Mouse (Mus musculus) large intestine, adult 2 months (tissue): ENCODE results near the gene Fntb. TPM values are rescaled to one million over a fixed set of nuclear protein-coding genes. Genes with fewer than 3 reads are reported as not detected.

ENCODE experiments used
- DNase-seq: peaks from one replicate; pipeline ENCODE4 v3.0.0-alpha.2; 2012; ENCODE audit warnings: low read depth, low spot score
- WGBS: fragments of 180-500 bp; shearing (Covaris S2); methylation state at CpG from one replicate; pipeline ENCODE4 v1.1.7; 2018; 5-methylcytosine and 5-hydroxymethylcytosine counted together
- polyA plus RNA-seq: library from polyadenylated mRNA; depleted of rRNA; stranded (reverse); fragments of >200 nt; gene quantifications from 2 replicates; pipeline ENCODE4 v1.2.3, GENCODE M21; 2012

Fntb gene
- polyA plus RNA-seq, 1 experiment, result 31.8 TPM

DNA sequence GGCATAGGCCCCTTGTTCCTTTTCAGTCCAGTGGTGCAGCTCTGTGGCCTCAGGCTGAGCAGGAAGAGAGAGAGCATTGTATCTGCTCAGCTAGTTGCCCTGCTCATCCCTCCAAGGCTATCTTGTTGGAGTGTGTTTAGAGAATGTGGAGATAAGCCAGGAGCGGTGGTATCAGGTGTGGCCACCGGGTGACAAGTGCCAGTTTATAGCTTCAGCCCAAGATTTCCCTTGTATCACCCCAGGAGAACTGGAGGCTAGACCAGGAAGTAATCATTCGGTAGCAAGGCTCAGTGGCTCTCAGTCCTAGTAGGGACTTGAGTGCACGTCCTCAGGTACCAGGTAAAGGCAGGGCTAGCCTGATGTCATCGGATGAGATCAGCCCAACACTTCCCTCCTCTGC is 143.8 kb downstream of the Fntb start:
- DNase-seq, result no peak
- 40% methylated on average over 5 of the region's 5 CpGs for WGBS

DNA sequence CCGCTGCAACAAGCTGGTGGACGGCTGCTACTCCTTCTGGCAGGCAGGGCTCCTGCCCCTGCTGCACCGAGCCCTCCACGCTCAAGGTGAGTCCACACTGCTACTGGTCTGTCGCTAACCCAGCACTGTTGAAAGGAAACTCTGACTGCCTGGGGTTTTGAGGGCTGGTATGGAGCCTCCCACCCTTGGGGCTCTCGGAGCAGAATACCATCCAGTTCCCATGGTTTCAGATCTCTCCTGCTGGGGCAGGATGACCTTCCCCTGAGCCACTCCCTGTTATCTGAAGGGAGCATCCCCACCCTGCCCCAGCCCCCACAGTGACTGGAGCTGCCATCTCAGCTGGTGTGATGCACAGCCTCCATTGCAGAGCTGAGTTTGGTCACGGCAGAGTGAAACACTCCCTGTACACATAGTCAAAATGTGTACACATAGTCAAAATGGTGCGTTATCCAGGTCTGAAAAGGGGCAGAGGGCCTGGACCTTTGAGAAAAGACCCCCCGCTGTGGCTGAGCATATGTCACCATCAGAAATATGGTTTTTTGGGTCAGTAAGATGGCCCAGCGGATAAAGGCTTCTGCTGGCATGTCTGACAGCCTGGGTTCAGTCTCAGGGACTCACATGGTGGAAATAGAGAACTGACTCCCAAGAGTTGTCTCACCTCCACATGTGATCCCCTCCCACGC is 145.0 kb downstream of the Fntb start:
- 93% methylated on average over 11 of the region's 11 CpGs for WGBS
- no peak for DNase-seq

DNA sequence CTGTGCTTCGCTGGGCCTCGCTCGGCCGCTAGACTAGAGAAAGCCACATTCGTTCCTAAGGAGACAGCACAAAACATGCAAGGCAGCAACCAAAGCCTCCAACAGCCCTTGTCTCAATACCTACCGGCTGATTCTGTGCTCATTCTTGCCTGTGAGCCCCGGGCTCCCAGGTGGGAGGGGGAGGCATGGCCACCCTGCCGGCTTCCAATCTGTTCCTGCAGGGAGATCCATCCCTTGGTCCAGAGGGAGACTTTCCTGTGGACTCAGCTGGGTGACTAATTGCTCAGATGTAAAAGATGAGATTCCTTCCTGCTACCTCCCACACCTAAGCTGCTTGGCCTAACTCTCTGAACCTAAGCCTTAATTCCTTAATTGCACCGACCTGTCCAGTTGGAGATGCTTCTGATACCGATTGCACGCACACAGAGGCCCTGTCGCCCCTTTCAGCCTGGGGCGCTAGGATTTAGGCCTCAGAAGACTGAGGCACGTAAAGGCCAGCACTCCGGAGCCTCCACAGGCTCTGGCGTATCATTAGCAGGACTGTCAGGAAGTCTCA is 145.9 kb downstream of the Fntb start:
- WGBS, result 90% methylated on average over 16 of the region's 16 CpGs
- no peak for DNase-seq

DNA sequence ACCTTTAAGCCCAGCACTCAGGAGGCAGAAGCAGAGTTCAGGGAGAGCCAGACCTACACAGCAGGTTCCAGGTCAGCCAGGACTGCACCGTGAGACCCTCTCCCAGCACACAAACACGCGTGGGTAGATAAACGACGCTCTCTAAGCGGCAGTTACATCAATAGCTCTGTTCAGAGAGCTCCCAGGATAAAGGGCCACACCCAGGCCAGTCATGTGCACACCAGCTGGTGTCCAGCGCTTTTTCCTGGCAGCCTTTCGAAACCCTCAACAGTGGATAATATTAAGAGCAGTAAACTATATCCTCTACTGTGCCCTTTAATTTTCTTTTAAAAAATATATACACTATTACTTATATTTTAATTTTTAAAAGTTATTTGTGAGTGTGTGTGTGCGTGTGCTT is 146.8 kb downstream of the Fntb start:
- no peak for DNase-seq
- 47% methylated on average over 9 of the region's 9 CpGs for WGBS

DNA sequence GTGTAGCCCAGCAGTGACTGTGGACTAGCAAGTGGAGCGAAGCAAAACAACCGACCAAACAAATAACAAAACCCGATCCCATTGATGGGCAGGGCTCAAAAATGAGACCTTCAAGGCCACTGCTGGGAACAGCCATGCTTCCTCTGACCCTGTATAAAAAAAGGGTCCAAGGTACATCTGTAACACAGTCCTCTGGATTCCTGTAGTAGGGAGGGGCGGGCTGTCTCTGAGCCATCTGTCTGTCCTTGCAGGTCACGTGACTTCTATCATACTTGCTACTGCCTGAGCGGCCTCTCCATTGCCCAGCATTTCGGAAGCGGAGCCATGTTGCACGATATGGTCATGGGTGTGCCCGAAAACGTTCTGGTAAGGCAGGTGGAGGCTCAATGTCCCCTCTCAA is 150.8 kb downstream of the Fntb start:
- no peak for DNase-seq
- 60% methylated on average over 11 of the region's 11 CpGs for WGBS

DNA sequence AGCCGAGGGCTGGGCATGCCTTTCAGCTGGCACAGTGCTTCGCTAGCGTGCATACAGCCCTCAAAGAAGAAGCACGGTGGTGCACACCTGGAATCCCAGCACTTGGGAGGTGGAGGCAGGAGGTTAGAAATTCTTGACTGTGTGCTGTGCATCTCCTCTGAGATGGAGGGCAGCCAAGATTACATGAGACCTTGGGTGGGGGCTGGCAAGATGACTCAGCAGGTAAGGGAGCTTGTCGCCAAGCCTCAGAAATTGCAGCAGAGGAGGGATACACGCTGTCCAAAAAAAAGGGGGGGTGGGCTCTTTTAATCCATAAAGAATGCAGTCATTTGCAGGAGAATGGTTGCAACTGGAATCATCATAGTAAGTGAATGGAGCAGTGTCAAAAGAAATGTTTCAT is 152.7 kb downstream of the Fntb start:
- WGBS, result 83% methylated on average over 6 of the region's 6 CpGs
- DNase-seq, result no peak

DNA sequence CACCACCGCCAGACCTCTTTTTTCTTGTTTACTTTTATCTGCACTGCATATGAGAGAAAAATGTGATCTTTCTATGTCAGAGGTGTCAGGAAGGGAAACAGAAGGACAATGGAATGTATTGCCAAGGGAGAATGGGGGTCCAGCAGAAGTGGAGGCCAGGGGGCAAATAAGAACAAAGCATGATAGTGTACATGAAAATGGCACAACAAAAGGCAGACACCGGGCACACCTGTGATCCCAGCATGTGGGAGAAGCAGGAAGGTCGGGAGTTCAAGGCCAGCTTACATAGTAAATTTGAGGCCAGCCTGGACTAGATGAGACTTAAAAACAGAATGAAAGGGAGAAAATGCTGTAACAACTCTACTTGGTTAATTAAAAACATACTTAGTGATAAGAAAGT is 153.5 kb downstream of the Fntb start:
- DNase-seq, result no peak
- WGBS, result 59% methylated on average over 3 of the region's 3 CpGs

DNA sequence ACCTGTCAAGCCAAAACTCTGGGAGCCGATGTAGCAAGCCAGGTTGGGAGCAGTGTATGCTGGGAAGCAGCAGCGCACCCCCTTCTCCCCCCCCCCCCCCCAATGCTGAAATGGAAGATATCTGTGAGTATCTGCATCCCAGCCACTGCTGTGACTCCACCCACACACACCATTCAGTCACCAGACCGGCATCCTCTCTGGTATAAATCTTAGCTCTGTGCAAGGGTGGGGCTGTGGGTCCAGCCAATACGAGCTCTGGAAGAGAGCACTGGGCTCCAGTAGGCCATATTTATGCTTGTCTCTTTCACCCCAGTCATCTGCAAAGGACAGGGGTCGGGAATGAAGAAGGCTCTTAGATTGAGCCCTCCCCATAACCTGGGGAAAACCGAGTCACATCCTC is 155.0 kb downstream of the Fntb start:
- WGBS, result 73% methylated on average over 6 of the region's 6 CpGs
- DNase-seq, result no peak

DNA sequence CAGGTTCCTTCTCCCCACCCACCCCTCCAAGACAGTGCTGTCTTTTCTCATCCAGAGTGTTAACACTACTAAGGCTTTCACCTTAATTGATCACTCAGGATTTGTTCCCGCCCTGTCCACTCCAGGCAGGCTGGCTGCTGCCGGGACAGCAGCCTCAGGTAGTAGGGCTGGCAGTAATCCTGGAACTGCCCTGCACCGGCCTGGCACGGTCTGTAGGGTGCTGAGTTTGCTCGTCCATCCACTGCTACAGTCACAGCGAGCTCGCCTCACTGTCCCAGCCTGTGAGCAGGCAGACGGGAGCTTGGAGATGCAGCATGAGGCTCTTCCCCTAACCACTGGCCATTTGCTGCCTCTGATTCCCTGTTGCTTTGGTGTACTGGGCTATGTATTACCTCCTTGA is 155.6 kb downstream of the Fntb start:
- DNase-seq, result no peak
- WGBS, result 92% methylated on average over 8 of the region's 8 CpGs

DNA sequence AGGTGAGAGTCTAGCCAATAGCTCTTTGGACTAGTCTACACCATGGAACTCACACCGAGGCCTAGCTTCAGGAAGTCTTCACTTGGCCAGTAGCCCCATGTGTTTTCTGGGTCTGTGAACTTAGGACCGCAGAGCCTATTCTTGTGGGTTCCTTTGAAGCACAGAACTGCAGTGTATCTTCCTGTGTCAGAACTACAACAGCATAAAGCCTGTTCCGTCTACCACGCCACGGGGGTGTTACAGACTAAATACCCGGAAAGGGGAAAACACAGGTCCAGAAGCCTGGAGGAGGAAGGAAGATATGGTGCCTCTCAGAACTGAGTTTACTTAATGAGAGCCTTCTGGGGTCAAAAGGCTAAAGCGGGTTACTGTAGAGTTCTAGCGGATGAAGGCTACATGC is 157.7 kb downstream of the Fntb start:
- DNase-seq, result no peak
- 77% methylated on average over 8 of the region's 8 CpGs for WGBS

DNA sequence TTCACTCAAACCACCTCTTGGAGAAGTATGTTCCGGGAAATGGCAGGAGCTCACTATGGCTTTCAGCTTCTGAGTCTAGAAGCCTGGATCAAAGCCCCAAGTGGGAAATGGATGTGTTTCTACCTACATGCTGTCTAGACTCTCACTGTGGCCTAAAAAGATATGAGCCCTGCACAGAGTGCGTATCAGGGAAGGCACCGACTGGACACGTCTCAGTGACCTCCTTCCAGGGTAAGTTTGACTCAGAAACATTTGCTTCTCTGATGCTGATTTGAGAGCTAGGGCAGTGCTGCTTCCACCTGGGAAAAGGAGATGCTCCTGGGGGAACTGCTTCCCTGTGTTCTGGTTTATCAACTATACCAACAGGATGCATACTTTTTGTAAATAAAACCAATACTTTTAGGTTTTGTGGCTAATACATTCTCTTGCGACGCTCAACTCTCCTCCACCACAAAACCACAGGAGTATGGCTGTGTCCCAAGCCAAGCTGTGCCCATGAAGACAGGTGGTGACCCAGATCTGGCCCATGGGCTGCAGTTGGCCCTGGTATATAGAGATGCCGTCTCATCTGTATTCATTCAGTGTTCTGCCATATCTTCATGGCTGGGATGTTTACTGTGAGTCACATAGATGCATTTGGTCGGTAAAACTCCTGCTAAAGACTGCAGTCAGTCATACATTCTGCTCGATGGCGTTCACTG is 159.7 kb downstream of the Fntb start:
- WGBS, result 87% methylated on average over 10 of the region's 10 CpGs

DNA sequence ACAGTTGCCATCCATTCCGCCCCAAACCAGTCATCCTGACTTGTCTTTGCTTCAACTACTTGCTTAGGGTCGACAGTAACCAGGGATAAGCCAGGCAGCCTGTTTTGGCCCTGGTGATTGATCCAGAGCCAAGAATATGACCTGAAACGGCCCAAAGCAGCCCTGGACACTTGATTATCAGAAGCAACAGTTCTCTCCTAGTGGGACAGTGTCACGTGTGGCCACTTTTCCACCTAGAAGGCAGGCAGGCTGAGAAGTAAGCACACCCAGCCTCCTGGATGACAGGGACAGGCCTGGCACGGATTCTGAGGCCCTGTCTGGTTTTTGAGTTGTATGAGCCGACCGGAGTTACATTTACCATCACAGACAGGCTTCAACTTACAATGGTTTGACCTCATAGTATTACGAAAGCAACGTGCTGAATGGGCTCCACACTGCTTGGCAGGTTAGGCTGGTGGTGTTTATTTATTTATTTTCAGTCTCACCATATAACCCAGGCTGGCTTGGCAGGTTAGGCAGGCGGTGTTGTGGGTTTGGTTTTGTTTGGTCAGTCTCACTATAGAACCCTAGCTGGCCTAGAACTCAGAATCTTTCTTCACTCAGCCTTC is 161.1 kb downstream of the Fntb start:
- no peak for DNase-seq
- 57% methylated on average over 10 of the region's 10 CpGs for WGBS

More for the DNA sequence above, 159.7 kb downstream of the Fntb start:
- no peak for DNase-seq

DNA sequence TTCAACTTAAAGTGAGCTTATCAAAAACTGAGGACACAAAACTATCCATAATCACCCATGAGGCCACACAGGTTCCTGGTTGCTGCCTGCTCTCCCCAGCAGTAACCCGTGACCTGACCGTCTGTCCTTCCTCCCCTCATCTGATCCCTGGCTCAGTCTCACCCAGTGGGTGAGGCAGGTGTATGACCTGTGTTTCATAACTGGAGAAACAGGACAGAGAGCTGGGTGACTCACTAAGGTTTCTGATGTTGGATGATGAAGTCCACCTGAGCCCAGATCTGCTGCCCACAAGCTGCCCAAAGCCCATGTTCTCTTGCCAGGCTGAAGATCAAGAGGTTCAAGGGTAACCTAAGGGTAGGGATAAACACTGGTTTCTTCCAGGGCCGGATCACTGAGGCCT is 161.6 kb downstream of the Fntb start:
- 50% methylated on average over 3 of the region's 3 CpGs for WGBS
- DNase-seq, result peak; percentile 42

DNA sequence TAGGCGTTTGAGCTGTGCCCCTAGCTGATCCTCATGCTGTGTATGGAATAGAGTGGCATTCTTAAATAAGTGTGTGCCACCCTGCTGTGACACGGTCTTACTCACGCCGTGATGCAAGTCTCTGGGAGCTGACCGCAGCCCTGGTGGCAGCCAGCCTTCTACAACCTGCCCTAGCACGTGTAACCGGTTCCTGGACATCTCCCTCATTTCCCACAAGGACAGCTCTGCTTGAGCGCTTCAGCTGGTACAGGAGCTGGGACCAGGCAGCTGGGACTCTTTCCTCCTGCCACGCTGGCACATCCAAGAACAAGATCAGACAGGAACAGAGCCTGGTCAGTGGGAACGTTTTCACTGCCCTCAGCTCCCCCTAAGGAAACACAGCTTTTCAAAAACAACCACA is 162.2 kb downstream of the Fntb start:
- 71% methylated on average over 10 of the region's 10 CpGs for whole genome bisulfite sequencing
- DNase-seq, result no peak

DNA sequence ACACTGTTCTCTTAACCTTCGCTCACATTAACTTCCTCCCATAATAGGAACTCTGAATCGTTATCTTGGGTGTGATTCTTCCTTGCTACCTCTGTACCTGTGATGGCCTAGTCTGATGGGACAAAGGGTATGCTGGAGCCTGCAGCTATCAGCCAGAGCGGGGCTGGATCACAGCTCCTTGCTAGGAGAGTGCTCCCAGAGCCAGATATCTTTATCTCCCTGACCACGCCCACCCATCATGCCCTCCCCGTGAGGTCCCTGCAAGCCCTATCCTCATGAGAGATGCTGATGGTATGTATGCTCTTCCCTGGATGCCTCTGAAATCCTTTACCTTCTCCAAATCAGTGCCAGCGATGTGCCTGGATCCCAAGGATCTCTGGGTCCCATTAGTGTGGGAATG is 164.8 kb downstream of the Fntb start:
- DNase-seq, result no peak
- WGBS, result 65% methylated on average over 6 of the region's 6 CpGs

DNA sequence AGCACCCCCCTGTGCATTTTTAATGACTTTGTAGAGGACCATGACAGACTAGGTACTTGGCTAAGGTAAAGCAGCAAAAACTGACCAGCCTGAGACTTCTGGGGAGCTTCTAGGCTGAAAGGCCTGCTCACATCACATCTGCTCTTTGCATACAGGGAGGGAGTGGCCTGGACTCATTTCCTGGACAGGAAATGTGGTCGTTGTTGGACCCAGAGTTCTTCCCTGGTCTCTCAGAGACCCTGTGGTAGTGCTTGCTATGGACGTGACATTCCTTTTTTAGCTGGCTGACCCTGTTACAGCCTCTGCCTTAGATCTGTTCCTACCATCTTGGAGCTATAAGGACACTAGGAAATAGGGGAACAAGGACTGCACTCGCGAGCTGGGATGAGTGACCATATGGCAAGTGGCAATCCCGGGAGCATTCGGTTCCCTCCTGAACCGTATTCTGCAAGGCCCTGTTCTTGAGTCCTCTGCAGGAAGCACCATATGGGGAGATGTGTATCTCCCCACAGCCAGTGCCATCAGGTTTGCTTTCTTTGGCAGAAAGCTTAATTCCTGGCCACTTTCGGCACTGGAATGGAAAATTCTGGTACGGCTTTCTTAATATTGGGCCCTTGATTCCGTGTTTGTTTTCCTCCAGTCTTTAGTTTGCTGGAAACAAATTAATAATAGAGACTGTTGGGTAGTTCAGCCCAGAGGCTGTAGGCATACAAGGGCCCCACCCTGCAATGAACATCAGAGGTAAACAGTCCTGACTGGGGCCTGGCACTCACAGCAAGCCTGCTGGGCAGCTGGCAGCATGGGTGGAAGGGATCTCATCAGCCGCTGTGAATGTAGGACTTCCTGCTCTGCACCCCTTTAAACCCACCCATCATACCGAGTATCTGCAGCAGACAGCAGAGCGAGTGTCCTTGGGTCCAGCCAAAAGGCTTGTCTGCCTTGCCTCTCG is 166.6 kb downstream of the Fntb start:
- no peak for DNase-seq
- 46% methylated on average over 14 of the region's 14 CpGs for WGBS

DNA sequence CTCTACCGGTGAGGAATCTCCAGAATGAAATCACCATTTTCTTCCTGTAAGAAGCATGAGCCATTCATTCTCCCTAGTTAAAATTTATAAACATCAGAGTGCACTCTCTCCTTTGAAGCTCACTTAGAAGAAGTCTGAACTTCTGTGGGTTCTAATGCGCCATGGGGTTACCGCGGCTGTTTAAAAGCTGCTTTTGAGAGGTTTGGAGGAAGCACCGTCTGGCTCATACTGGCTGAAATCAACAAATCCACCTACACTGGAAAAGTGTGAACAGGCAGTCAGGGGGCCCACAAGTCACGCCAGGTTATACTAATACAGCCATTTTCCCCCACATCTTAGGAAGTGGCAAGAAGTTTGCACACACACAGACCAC is 167.3 kb downstream of the Fntb start:
- no peak for DNase-seq
- WGBS, result 54% methylated on average over 6 of the region's 6 CpGs

DNA sequence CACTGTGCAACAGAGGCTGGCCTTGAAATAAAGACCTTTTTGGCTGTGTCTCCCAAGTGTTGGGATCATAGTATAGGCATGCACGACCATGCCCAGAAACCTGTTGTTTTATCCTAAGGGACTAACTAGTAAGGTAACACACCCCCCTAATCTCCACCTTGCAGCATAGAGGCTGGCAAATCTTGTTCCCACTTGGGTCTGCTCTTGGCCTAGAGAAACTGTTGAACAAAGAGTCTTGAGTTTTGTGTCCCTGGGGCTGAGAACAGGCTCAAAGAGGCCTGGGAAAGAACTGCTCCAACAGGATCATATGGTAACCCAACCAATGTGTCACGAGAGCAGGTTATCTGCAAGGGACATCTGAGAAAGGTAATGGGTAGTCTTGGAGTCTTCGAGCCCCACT is 169.0 kb downstream of the Fntb start:
- no peak for DNase-seq
- 95% methylated on average over 3 of the region's 3 CpGs for WGBS

DNA sequence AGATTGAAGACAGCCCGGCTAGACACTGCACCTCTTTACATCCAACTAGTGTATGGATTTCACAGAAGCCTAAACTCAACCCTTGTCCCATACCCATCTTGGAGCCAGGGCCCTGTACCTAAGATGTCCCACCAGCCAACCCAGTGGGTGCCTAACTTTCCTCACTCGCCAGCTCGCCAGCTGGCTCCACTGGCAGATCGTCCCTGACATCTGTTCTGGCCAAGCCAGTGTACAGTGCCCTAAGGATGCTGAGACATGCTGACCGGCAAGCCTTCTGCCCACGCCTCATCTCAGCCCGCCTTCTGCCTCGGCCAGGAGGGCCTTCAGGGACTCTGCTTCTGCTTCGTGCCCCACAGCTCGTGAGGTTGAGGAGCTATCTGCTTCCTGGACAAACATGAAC is 170.8 kb downstream of the Fntb start:
- 91% methylated on average over 10 of the region's 10 CpGs for WGBS
- DNase-seq, result no peak

DNA sequence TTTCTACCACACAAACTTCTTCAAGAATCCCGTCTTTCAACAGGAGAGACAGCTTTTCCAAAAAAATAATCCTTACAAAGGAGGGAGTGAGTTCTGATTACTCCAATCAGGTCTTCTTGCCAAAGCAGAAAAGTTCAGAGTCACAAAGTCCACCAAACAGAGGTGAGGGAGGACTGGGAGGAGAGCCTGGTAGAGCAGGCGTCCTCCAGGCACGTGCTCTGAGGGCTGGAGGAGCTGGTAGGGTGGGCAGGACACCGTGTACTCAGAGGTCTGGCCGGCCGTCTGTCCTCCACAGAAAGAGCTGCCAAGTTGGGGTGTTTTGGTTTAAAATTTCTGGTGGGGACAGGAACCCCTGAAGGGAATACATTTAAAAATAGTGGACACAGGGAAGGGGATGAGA is 172.6 kb downstream of the Fntb start:
- WGBS, result 91% methylated on average over 6 of the region's 6 CpGs
- no peak for DNase-seq
